Mouse (Mus musculus) kidney, postnatal 14 days (tissue): ENCODE data around the gene Lrpprc.

Experiments used
- DNase-seq: peaks from one replicate; pipeline ENCODE4 v3.0.0; 2022; ENCODE audit warnings: mixed read lengths

The Lrpprc gene

GRCm38 (mm10) chr17:84658951-84659350, 131.6 kb downstream of the Lrpprc start:
- DNase-seq = no peak

GRCm38 (mm10) chr17:84658195-84658594, 132.4 kb downstream of the Lrpprc start:
- no peak for DNase-seq

GRCm38 (mm10) chr17:84657782-84658181, 132.8 kb downstream of the Lrpprc start:
- DNase-seq = no peak

- no peak for DNase-seq
Measured at GRCm38 (mm10) chr17:84657422-84657732, 133.2 kb downstream of the Lrpprc start.

- no peak for DNase-seq
Measured at GRCm38 (mm10) chr17:84656653-84657421, 133.8 kb downstream of the Lrpprc start.

- DNase-seq = no peak
Measured at GRCm38 (mm10) chr17:84656205-84656604, 134.4 kb downstream of the Lrpprc start.
